Mouse (Mus musculus) lung, adult 2 months (tissue): ENCODE results near the gene Luzp1.

Experiments used
- CTCF ChIP-seq: fragments of 200-500 bp; IDR thresholded peaks from 2 replicates; pipeline ENCODE4 v1.5.1; 2011; ENCODE audit warnings: mild to moderate bottlenecking, low read length, control low read depth; ENCODE audit not compliant: insufficient read depth
- POLR2A ChIP-seq: fragments of 200-500 bp; IDR thresholded peaks from 2 replicates; pipeline ENCODE4 v1.6.1; 2011; ENCODE audit warnings: low read depth, mild to moderate bottlenecking, control low read depth, low read length, borderline replicate concordance; ENCODE audit errors: extremely low read depth

- TF ChIP-seq POLR2A (no peak), CTCF (no peak)
These were observed 52.3 kb downstream of the Luzp1 start for GRCm38 (mm10) chr4:136521898-136522297.
